Mouse (Mus musculus) layer of hippocampus, adult 9-10 months (tissue): Measurements from ENCODE around the gene Dnah12.
"Not testable (repeated sequence)": the region's sequence is repeated elsewhere in the genome, so short reads cannot be mapped to it uniquely, and the experiment has no call there.

ENCODE experiments used
- DNase-seq: peaks from one replicate; pipeline ENCODE4 v3.0.0; 2022; ENCODE audit warnings: low spot score

Gene Dnah12

GRCm38 (mm10) chr14:26881700-26882099 lies 188.6 kb downstream of the Dnah12 start:
- DNase-seq = no peak

GRCm38 (mm10) chr14:26887244-26887643 lies 194.2 kb downstream of the Dnah12 start:
- DNase-seq = no peak

- no peak for DNase-seq
Measured at GRCm38 (mm10) chr14:26890777-26891176, 197.7 kb downstream of the Dnah12 start.

- no peak for DNase-seq
Measured at GRCm38 (mm10) chr14:26894392-26894791, 201.3 kb downstream of the Dnah12 start, which contains the start of gene Asb14. Gene Asb14, plus strand, starts transcription at chr14:26894557.

- no peak for DNase-seq
Measured at GRCm38 (mm10) chr14:26899490-26899889, 206.4 kb downstream of the Dnah12 start.

GRCm38 (mm10) chr14:26900893-26901292 lies 207.8 kb downstream of the Dnah12 start:
- DNase-seq = no peak

- no peak for DNase-seq
Measured at GRCm38 (mm10) chr14:26907401-26907800, 214.3 kb downstream of the Dnah12 start.

- DNase-seq = not testable (repeated sequence)
Measured at GRCm38 (mm10) chr14:26910461-26910860, 217.4 kb downstream of the Dnah12 start.

- DNase-seq = no peak
Measured at GRCm38 (mm10) chr14:26911201-26911600, 218.1 kb downstream of the Dnah12 start.

GRCm38 (mm10) chr14:26911826-26912225 lies 218.8 kb downstream of the Dnah12 start:
- no peak for DNase-seq

- no peak for DNase-seq
Measured at GRCm38 (mm10) chr14:26913681-26914268, 220.7 kb downstream of the Dnah12 start.

- DNase-seq = no peak
Measured at GRCm38 (mm10) chr14:26919310-26919709, 226.2 kb downstream of the Dnah12 start.

- no peak for DNase-seq
Measured at GRCm38 (mm10) chr14:26923702-26924421, 230.8 kb downstream of the Dnah12 start.

GRCm38 (mm10) chr14:26934891-26935290 lies 241.8 kb downstream of the Dnah12 start:
- no peak for DNase-seq

GRCm38 (mm10) chr14:26935558-26935957 lies 242.5 kb downstream of the Dnah12 start:
- no peak for DNase-seq
